Mouse (Mus musculus) frontal cortex, postnatal 14 days (tissue): ENCODE measurements around the gene Lef1.
A peak's percentile ranks its signal among the peaks of the same experiment; 100 is the strongest.

Source experiments
- DNase-seq, 2 experiments: peaks; one replicate each; pipeline ENCODE4 v3.0.0; 2022; ENCODE audit warnings: low spot score in 2 of 2

The Lef1 gene

GRCm38 (mm10) chr3:131190239-131190638 lies 80.0 kb downstream of the Lef1 start:
- no peak for DNase-seq

GRCm38 (mm10) chr3:131190671-131191367 lies 80.5 kb downstream of the Lef1 start:
- DNase-seq, result no peak

GRCm38 (mm10) chr3:131191454-131191853 lies 81.2 kb downstream of the Lef1 start:
- DNase-seq, result no peak

GRCm38 (mm10) chr3:131196050-131196449 lies 85.8 kb downstream of the Lef1 start:
- DNase-seq, result no peak

- DNase-seq, result no peak
Measured at GRCm38 (mm10) chr3:131196507-131197019, 86.3 kb downstream of the Lef1 start.

- no peak for DNase-seq
Measured at GRCm38 (mm10) chr3:131198991-131199390, 88.7 kb downstream of the Lef1 start.

GRCm38 (mm10) chr3:131199590-131200288 lies 89.5 kb downstream of the Lef1 start:
- no peak for DNase-seq

- DNase-seq, result no peak
Measured at GRCm38 (mm10) chr3:131202311-131202710, 92.0 kb downstream of the Lef1 start.

GRCm38 (mm10) chr3:131207846-131208245 lies 97.6 kb downstream of the Lef1 start:
- no peak for DNase-seq

GRCm38 (mm10) chr3:131208265-131208891 lies 98.1 kb downstream of the Lef1 start:
- DNase-seq, result no peak

GRCm38 (mm10) chr3:131212200-131212599 lies 101.9 kb downstream of the Lef1 start:
- DNase-seq, result no peak

GRCm38 (mm10) chr3:131214060-131214658 lies 103.9 kb downstream of the Lef1 start:
- DNase-seq, result no peak

- DNase-seq, result peak in 1 of 2 experiments; percentile 19
Measured at GRCm38 (mm10) chr3:131214841-131215240, 104.6 kb downstream of the Lef1 start.

- DNase-seq, result no peak
Measured at GRCm38 (mm10) chr3:131218636-131219390, 108.5 kb downstream of the Lef1 start.

GRCm38 (mm10) chr3:131228083-131228482 lies 117.8 kb downstream of the Lef1 start:
- no peak for DNase-seq

- no peak for DNase-seq
Measured at GRCm38 (mm10) chr3:131237061-131237460, 126.8 kb downstream of the Lef1 start.

GRCm38 (mm10) chr3:131237785-131238633 lies 127.7 kb downstream of the Lef1 start:
- DNase-seq, result peak; percentile 29 to 74

GRCm38 (mm10) chr3:131245766-131246578 lies 135.7 kb downstream of the Lef1 start:
- peak; percentile 38 to 50 for DNase-seq

- no peak for DNase-seq
Measured at GRCm38 (mm10) chr3:131246579-131247046, 136.3 kb downstream of the Lef1 start.
